Mouse (Mus musculus) liver, adult 2 months (tissue): ENCODE results near the gene Ring1.

Source experiments
- CTCF ChIP-seq: fragments of 200-500 bp; IDR thresholded peaks from 2 replicates; pipeline ENCODE4 v1.5.1; 2011; ENCODE audit warnings: low read depth, low read length, control low read depth
- POLR2A ChIP-seq: fragments of 200-500 bp; IDR thresholded peaks from 2 replicates; pipeline ENCODE4 v1.6.1; 2011; ENCODE audit warnings: low read length, control low read depth; ENCODE audit not compliant: insufficient read depth; ENCODE audit errors: extremely low read depth

- no peak for TF ChIP-seq CTCF
- TF ChIP-seq POLR2A = no peak
These were observed 14.5 kb upstream of the Ring1 start, which contains the start of gene Col11a2 for GRCm38 (mm10) chr17:34038878-34039561.
